Mouse (Mus musculus): Measurements from ENCODE around the gene Traf1.

Gene Traf1

DNA sequence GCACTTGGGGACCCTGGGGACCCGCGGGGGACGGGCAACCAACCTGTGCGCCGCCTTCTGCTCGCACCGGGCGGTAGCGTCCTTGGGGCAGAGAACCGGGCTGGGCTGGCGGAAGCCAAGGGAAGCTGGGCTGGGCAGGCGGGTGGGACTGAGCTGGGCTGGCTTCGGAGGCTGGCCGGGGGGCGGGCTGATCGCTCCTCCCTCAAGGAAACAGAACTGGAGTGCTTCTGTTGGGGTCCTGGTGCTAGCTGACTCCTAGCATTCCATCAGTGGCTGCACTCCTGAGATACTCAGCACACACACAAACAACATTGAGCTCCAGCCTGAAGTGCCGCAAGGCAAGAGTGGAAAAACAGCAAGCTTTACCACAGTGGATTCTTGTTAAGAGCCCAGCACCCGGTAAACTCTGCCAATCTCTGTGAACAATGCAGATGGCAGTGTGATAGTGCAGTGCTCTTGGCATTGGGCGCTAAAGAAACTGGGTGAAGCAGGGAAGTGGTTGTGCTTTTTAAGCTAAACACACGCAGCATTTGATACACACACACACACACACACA is at the start of gene Traf1:
Gene Traf1 (minus strand): TSS at position 292 of the 556 bp plus-strand sequence.
- peak; percentile 65 to 79 for DNase-seq

DNA sequence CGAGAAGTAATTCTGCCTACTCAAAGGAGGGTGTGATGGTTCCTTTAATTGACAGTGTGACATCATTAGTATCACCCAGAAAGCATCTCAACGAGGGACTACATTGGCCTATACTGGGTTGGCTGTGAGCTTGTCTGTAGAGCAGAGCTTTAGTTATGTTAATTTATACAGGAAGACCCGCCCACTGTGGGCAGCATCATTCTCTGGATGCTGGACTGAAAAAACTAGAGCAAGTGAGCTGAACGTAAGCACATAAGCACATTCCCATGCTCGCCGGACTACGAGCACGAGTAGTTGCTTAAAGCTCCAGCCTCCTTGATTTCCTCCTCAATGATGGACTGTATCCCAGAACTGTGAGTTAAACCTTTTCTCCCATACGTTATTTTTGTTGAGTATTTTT is 37.4 kb upstream of the Traf1 start:
- no peak for DNase-seq

DNA sequence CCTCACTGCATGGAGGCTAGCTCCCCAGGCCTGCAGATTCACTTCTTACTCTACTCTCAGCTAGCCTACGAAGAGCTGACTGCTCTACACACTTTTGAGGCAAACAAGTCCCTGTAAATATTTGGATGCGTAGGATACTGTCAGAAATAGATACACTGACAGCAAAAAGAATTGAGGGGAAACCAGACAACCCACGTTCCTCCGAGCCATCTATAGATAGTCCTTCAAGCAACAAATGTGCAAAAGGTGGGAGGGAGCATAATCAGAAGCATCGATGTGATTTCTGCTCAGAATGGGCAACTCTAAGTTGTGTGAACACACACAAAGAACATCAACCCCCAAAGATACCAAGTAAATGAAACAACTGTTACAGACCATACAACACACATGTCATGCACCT is 34.9 kb upstream of the Traf1 start:
- DNase-seq, result no peak

DNA sequence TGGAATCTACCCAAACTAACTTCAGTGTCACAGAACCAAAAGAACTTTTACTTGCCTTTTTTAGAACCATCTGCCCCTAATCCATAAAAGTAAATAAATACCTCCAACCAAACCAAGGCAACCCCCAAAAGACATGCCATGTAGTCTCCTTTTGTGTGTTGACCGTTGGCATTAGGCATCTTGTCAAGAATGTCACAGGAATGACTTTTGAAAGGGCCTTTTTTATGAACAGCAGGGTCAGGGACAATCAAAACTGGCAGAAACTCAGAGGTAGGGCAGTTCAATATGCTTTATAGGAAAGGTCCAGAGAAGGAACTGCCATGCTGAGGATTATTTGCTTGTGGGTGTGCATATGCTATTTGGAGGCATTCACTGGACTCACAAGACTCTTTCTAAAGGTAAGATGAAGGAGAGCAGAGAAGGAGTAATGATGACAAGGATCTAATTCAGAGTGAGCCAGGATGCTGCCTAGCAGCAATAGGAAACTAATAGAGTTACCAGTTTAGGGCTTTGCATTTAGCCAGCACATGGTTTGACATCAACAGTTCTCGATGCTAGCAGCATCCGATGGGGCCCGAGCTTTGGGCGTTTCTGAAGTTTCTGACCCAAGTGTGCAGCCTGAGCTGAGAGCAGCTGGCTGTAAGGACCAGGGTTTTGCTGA is 32.3 kb upstream of the Traf1 start:
- DNase-seq, result no peak

DNA sequence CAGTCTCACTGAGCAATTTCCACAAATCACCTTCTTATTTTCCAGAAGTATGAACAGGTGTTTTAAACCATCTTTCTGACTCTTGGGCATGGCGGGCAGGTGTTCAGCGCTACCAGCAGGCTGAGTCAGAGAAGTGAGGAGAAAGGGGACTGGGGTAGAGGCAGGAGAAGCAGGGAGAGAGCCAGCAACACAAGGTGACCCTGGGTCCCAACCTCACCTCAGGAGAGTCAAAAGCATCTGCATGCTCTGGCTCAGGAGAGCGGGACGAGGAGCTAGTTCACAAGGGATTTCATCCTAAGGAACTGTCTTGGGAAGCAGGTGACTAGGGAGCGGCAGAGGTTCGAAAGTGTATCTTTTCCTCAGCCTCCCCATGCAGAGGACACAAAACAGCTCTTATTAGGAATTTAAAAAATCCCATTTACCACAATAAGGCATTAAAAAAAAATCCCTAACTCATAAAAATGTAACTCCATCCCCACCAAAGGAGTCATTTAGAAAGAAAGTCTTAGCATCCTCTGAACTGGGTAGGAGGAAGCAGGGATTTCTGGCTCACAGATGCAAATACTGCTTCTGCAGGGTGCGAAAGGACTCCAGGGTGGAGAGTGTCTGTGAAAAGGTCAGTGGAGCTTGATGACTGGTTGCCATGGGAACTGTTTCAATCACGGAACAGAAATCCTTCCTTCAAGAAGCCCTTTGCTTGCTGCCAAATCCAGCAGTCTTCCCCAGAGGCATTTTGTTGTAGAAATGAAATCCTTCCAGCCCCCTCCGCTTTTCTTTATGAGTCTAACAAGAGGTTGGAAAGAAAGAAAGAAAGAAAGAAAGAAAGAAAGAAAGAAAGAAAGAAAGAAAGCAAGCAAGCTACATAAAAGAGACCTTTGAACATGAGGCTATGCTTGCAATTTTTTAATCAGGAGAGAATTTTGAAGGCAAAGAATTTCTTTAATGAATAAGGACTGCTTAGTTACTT is 31.4 kb upstream of the Traf1 start:
- no peak for DNase-seq

DNA sequence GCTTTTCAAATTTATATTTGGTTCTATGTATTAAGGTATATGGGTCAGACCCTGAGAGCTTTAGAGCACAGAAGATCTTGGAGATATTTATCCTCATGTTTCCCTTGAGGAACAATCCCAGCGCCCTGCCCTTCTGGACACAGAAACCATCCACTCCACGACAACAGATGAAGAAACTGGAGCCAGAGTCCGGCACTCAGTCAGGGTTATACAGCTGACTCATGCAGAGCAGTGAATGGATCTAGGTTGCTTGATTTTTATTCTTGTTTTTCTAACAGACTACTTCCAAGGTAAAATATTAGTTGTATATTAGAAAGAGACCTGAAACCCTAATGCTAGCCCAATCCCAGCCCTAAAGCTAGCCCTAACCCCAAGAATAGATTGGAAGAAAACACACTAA is 30.4 kb upstream of the Traf1 start:
- no peak for DNase-seq

DNA sequence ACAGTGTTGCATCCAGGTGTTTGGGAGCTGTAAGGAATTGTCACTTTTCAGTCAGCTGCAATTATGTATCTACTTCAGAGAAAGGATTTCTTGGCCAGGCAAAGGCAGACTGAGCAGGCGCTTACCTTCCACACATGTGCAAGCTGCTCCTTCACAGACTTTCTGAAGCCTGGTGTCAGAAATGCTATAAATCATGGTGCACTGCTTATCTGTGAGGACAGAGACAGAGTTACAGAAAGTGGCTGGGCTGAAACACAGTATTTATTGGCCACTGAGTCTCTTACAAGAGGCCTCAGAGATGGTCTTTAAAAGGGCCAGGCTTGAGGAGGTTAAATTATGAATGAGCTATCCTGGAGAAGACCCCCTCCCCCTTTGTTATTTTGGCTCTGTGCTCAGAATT is 28.2 kb upstream of the Traf1 start:
- no peak for DNase-seq

DNA sequence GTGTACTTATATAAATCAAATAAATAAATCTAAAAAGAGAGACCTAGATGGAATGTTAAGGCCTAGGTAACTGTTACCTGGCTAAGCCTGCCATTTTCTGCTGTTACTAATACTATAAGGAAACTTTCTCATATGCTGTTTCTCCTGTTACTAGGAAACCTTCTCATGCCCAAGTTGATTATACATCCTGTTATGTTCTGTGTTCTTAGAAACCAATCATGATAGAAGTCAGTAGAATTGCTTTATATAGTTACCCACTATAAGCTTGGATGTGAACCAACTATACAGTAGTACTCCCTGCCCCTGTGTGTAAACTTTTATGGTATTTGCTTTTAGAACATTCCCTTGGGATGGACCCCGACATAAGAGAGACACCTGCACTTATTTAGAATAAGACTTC is 26.0 kb upstream of the Traf1 start:
- DNase-seq, result no peak

DNA sequence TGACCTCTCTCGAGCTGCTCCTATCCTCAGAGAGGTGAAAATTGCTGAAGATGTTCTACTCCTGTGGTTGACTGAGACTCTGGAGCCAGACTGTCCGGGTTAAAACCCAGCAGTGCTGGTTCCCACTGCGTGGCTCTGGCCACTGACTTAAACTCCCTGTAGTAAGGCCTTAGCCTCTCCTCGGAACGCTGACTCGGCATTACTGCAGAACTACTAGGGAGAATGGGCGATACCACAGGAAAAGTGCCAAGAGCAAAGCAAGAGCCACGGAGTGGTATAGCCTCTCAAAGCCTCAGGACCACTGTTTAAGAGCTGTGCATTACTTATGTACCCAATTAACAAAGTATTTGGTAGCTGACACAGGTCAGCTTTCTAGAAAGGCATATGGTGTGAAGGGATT is 23.3 kb upstream of the Traf1 start:
- no peak for DNase-seq

DNA sequence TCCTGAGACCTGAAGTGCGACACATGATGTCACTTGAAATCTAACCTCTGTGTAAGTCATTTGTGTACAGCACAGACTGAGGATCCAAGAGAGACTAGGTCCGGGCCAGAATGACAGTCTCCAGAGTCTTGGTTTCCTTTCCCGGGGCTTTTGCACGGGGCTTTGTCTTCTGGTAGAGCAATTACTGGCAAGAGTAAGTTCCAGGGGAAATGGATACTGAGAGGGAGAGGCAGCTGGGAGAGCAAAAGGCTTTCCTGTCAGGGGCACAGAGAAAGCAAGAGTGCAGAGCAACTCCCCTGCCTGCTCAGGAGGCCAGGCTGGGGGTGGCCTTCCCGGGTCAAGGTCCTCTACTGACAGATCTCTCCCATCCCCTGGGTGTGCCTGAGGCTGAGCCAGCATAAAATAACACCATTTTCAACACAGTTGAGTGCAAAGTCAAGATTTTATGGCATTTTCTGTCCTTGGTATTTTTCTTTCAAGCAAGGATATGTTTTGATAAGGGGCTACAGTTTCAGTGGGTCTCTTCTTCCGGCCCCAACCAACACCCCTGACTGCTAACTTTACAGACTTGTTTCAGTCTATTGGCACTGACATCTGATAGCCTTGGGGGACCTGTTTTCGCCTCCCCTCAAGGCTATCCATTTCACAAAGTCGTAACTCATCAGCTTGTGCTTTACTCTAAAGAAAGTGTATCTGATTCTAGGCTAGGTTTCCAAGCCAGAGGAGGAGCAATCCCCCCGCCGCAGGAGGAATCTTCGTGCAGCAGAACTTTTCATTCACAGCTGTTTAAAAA is 21.5 kb upstream of the Traf1 start:
- DNase-seq, result peak; percentile 31 to 49

DNA sequence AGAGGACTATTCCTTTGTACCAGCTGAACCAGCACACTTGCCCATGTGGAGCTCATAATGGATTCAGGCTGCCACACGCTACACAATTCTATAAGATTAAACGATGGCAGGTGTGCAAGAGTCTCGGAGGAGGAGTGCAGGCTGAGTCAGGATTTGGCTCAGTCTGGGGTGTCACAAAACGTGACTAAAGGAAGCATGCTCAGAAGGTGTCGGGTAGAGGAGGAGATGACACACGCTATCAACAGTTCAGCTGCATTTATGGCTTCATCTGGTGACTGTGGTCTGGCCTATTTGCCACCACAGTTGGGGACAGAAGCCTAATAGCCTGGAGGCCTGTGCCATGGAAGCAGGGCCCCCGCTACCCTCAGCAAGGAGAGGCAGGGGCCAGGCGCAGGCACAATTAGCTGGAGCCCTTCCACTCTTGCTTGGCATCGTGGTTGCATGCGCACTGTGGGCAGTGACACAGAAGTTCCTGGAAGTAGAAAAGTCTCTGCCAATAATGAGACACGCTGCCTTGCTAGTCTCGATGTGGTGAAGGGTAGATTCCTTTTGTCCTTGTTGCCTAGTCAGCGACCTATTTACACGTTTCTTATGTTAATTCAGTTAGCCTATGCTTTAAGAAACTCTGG is 20.6 kb upstream of the Traf1 start:
- no peak for DNase-seq

DNA sequence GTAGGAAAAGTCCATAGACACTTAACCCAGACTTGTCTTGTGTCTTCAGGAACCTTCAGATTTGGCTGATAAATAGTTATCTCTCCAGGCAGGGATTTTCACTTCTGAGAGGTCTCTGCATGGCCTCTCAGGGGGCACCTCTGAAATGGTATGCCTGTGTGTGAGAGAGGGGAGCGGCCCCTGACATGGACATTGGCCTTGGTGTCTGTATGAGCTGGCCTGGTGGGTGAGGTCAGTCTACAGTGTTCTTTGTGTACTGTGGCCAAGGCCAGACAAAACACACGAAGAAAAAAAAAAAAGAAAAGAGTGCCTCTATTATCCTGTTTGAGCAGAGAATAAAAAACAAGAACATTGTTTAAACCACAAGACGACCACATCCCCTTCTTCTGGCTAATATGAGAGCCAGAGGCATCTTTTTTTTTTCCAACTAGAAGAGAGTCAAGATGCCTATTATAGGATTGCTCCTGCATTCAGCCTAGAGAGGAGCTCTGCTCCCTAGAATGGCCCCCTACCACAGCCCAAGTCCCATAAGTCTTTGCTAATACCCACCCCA is 18.0 kb upstream of the Traf1 start:
- no peak for DNase-seq

DNA sequence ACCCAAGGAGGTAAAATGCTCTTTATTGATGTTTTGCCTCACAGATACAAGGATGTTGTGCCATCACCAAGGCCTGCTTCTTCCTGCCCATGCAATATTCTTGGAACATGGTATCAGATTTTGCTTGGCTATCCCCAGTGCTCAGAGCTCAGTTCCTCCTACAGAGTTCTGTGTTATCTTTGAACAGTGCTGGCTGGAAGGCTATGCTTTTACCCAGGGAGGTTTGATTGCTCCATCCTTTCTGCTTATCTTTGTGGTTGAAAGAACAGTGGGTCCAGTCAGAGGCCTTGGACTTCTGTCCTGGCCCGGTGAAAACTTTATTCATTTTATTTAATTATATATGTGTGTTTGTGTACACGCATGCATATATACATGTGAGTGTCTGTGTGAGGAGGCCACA is 16.7 kb upstream of the Traf1 start:
- DNase-seq, result no peak

DNA sequence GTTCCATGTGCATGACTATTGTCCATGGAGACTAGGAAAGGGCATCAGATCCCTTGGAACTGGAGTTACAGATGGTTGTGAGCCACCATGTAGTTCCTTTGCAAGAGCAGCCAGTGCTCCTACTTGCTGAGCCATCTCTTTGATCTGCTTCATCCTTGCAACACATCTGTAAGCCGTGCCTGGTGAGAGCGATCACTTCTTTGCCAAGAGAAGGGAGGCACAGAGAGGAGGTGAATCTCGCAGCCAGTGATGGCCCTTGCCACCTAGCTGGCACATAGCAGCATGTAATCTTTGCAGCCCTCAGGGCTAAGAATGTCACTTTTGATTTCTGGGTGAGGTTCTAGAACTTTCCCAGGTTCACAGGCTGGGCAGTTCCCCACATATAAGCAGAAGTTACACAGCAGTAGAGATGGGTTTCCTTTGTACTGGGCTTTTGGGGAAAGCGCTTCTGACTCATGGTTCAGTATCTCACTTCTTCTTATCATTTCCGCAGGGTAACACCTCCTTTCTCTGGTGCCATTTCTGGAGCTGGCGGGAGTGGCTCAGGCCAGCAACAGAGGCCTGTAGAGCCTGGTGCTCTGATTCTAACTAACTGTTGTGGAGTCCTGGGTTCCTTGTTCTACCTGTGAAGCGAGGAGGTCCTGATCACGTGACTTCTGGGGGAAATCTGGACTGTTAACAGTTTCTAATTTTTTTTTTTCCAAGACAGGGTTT is 15.5 kb upstream of the Traf1 start:
- DNase-seq, result no peak

DNA sequence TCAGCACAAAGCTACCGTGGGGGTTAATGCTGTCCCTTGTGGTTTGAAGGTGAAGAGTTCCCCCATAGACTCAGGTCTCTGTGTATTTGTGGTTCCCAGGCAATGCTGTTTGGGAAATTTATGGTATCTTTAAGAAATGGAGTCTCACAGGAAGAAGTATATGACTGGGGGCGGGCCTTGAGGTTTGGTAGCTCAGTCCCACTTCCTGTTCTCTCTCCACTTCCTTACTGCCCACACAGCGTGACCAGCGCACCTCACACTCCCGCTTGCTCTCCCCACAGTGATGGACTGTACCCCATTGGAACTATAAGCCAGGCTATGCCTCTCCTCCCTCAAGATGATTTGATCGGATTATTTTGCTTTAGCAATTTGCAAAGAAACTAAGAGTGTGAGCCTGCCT is 14.9 kb upstream of the Traf1 start:
- no peak for DNase-seq

DNA sequence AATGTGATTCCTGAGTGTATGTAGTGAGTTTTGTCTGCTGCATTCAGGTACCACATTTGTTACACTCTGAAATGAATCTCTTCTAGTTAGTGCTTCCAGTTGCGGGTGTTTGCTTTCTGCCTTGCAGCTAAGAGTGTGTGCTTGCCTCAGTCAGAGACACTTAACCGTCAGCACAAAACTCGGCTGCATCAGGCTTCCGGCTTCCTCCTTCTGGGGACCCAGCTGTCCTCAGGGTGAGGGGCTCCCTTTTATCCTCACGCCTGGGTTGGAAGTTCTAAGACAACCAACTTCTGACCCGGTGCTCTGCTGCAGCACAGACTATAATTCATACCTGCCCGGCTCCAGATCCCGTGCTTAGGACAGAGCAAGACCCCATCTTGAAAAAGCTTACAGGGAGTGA is 11.5 kb upstream of the Traf1 start:
- DNase-seq, result no peak

DNA sequence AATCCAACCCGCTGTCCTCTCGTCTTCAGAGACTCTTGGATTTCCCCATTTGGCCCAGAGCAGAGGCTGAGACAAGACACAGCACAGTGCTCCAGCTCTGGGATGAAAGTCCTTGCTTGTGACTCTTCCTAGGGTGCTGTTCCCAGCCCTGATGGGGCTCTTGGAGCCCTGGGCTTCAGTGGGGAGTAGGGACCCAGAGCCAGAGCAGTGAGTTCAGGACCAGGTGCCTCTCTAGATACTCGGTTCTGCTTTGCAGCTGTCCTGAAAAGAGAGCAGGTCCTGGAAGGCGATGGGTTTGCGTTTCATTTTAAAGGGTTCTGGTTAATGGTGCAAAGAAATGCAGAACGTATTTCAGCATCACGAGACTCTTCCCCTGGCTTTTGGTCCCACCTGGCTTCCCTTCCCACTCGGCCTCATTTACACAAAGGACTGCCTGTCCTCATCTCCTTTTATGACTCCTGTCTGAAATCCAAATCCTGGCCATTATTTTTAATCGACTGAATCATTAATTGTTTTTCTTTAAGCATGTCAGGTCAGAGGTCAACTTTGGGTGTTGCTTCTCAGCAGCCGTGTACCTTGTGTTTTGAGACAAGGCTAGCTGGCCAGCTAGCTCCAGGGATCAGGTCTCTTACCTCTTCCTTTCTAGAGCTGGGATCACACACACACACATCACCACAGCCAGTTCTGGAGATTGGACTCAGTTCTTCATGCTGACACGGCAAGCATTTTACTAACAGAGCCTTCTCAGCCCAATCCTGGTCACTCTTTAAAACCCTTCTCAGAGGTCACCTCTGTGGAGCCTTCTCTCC is 9.7 kb upstream of the Traf1 start:
- no peak for DNase-seq

DNA sequence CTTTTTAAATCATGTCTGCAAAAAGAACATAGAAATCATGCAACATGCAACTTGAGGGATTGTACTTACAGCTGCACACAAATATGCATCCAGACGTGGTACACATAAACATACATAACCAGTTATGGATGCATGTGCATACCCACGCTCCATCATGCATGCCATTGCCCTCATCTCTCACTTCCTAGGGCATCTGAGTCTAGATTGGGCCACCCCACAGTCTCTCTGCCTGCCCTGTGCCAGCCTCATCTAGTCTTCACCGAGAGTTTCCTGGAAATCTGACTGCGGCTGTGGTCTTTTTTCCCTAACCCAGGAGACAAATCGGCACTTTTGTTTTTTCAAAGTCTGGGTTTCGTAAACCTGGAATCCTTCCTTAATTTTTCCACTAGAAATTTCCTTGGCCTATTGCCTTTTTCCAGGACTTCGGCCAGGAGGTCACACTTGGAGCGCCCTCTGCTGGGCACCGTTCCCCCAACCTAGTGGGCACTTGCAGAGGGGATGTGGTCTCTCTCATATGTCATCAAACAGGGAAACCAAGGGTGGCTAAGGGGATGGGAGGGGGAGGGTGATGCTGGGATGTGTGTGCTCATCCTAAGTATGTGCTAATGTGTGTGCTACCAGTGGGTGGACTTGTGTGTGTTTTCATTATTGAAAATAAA is 8.6 kb upstream of the Traf1 start:
- peak; percentile 81 to 95 for DNase-seq

DNA sequence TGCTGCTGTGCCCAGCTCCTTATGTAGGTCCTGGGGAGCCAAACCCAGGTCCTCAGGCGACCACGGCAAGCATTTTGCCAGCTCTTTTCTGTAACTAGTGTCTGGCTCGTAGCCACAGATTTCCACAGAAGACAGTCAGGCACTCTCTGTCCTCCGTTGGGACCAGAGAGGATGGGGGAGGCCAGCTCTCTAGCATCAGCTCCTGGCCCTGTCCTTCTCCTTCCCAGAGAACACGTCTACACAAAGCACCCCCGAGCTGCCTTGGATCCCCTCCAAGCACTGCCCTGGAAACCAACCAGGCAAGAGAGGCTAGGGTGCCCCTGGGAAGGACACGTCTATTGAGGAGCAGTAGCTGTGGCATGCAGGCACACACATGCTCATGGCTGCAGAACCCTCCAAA is 7.6 kb upstream of the Traf1 start:
- peak in 1 of 2 experiments; percentile 25 for DNase-seq
